Mouse (Mus musculus) brown adipose tissue, adult 24 weeks (tissue): ENCODE measurements around the gene Cdk9. TPM values are rescaled to one million over a fixed set of nuclear protein-coding genes. Genes with fewer than 3 reads are reported as not detected.

Experiments
- H3K27ac ChIP-seq: fragments of 200-500 bp; replicated peaks from 2 replicates; pipeline ENCODE4 v1.5.1; 2012; ENCODE audit warnings: low read depth, mild to moderate bottlenecking, low read length
- H3K4me1 ChIP-seq: fragments of 200-500 bp; 2 replicates; pipeline ENCODE4 v1.6.1; 2012; ENCODE audit warnings: low read length, mixed read lengths; ENCODE audit not compliant: control insufficient read depth, insufficient read depth, insufficient read length
- H3K4me3 ChIP-seq: fragments of 200-500 bp; 2 replicates; pipeline ENCODE4 v1.5.1; 2012; ENCODE audit warnings: low read depth, mild to moderate bottlenecking, low read length, moderate library complexity; ENCODE audit not compliant: insufficient read depth
- polyA plus RNA-seq: library from polyadenylated mRNA; stranded (reverse); fragments of >200 nt; gene quantifications from 2 replicates; pipeline ENCODE4 v1.2.4, GENCODE M21; 2012; ENCODE audit not compliant: missing spikeins, insufficient read depth, insufficient read length

Gene Cdk9
- polyA plus RNA-seq, 1 experiment: 27.6 TPM

GRCm38 (mm10) chr2:32684681-32685428, 28.0 kb downstream of the Cdk9 start:
- Histone ChIP-seq H3K4me1 (no peaks in the 10 kb centered on the region), H3K27ac (no peak overlapping the region), H3K4me3 (no peak overlapping the region)

GRCm38 (mm10) chr2:32683701-32684100, 29.2 kb downstream of the Cdk9 start:
- Histone ChIP-seq H3K4me1 (no peaks in the 10 kb centered on the region), H3K27ac (no peak overlapping the region), H3K4me3 (no peak overlapping the region)

- no peak overlapping the region for H3K4me3 ChIP-seq
- no peaks in the 10 kb centered on the region for H3K4me1 ChIP-seq
- no peak overlapping the region for H3K27ac ChIP-seq
Observed at GRCm38 (mm10) chr2:32682721-32683417, 30.0 kb downstream of the Cdk9 start.

GRCm38 (mm10) chr2:32681754-32682153, 31.1 kb downstream of the Cdk9 start:
- no peaks in the 10 kb centered on the region for H3K4me1 ChIP-seq
- no peak overlapping the region for H3K4me3 ChIP-seq
- H3K27ac ChIP-seq: no peak overlapping the region

- Histone ChIP-seq H3K4me3 (no peak overlapping the region), H3K4me1 (no peaks in the 10 kb centered on the region), H3K27ac (no peak overlapping the region)
Observed at GRCm38 (mm10) chr2:32680961-32681650, 31.8 kb downstream of the Cdk9 start.

GRCm38 (mm10) chr2:32680051-32680451, 32.8 kb downstream of the Cdk9 start:
- Histone ChIP-seq H3K27ac (no peak overlapping the region), H3K4me3 (no peak overlapping the region), H3K4me1 (no peaks in the 10 kb centered on the region)

GRCm38 (mm10) chr2:32677683-32678082, 35.2 kb downstream of the Cdk9 start:
- 0 out of 2 replicates have a peak overlapping the region, but pooled peaks have one; percentile 0 for H3K27ac ChIP-seq

GRCm38 (mm10) chr2:32676821-32677220, 36.1 kb downstream of the Cdk9 start:
- H3K4me1 ChIP-seq: no peaks in the 10 kb centered on the region
- H3K4me3 ChIP-seq: no peak overlapping the region
- no peak overlapping the region for H3K27ac ChIP-seq

More at GRCm38 (mm10) chr2:32677683-32678082, 35.2 kb downstream of the Cdk9 start:
- H3K4me1 ChIP-seq: no peaks in the 10 kb centered on the region
- no peak overlapping the region for H3K4me3 ChIP-seq

GRCm38 (mm10) chr2:32673176-32673917, 39.5 kb downstream of the Cdk9 start:
- Histone ChIP-seq H3K4me3 (no peak overlapping the region), H3K27ac (no peak overlapping the region), H3K4me1 (no peaks in the 10 kb centered on the region)

GRCm38 (mm10) chr2:32671907-32672595, 40.8 kb downstream of the Cdk9 start:
- H3K4me1 ChIP-seq: no peaks in the 10 kb centered on the region; the same call in 1 of the 2 replicates
- H3K27ac ChIP-seq: no peak overlapping the region
- H3K4me3 ChIP-seq: no peak overlapping the region

- no peak overlapping the region for H3K27ac ChIP-seq
- H3K4me3 ChIP-seq: no peak overlapping the region
- H3K4me1 ChIP-seq: peaks cover 2% of the 10 kb centered on the region; the same call in 1 of the 2 replicates
Observed at GRCm38 (mm10) chr2:32671147-32671546, 41.7 kb downstream of the Cdk9 start.

- peaks cover 3% of the 10 kb centered on the region; the same call in 1 of the 2 replicates for H3K4me1 ChIP-seq
- no peak overlapping the region for H3K27ac ChIP-seq
- no peak overlapping the region for H3K4me3 ChIP-seq
Observed at GRCm38 (mm10) chr2:32669876-32670275, 43.0 kb downstream of the Cdk9 start.

GRCm38 (mm10) chr2:32668176-32668575, 44.7 kb downstream of the Cdk9 start:
- Histone ChIP-seq H3K4me3 (no peak overlapping the region), H3K27ac (peak overlapping the region; percentile 56), H3K4me1 (peaks cover 3% of the 10 kb centered on the region; the same call in 1 of the 2 replicates)

- H3K4me3 ChIP-seq: no peak overlapping the region
- peaks cover 3% of the 10 kb centered on the region; the same call in 1 of the 2 replicates for H3K4me1 ChIP-seq
- H3K27ac ChIP-seq: peak overlapping the region; percentile 56
Observed at GRCm38 (mm10) chr2:32667775-32668174, 45.1 kb downstream of the Cdk9 start.
